Mouse (Mus musculus): ENCODE results near the gene Lsm12. TPM values are rescaled to one million over a fixed set of nuclear protein-coding genes. Genes with fewer than 3 reads are reported as not detected.

The Lsm12 gene
- polyA plus RNA-seq, 2 experiments, result 40.0 to 83.8 TPM

DNA sequence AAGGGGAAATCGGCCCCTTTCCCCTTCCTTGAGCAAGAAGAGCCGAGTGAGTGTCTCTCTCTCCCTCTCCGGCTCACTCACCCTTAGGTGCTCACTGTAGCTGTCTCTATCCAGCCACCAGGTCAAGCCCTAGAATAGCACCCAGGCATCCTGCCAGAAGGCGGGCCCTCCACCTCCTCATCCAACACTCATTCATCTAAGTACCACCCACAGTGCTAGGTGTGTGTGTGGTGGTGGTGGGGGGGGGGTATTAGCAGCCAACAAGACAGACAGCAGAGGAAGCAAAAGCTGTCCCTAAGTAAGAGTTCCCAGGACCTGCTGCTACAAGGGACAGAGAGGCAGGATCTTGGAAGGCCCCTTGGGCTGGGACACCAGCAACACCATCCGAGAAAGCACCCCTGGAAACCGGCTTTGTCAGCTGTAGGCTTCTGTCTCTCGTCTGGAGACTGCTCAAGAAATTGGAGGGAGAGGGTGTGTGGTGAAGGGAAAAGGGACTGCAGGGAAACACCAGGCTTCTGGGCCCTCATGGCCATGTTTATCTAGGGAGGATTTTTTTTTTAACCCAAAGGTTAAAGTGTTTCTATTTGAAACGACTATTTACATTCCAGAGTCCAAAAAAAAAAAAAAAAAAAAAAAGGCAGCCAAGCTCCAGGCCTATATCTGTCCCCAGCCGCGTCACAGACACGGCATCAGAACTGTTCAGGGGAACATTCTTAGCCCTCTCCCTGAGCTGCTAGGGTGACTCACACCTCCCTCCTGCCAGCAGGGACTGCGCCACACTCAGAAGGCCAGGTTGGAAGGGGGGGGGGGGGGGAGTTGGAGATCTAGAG lies 31.2 kb upstream of the Lsm12 start:
- TF ChIP-seq POLR2A (IDR thresholded peaks at IDR 0.05; ENCODE audit: borderline replicate concordance, extremely low read depth, insufficient read depth, insufficient read length), result no peak
- ATAC-seq (ENCODE audit: low FRiP score, low read depth) (0 out of 2 replicates have a peak, but pooled peaks have one; percentile 45), DNase-seq (ENCODE audit: low spot score) (no peak)
- Histone ChIP-seq H3K4me1 (ENCODE audit: control insufficient read depth, insufficient read depth, low read length) (peaks cover 67% of the 10 kb centered on the region), H3K9me3 (ENCODE audit: control insufficient read depth, low read length) (no peaks in the 10 kb centered on the region), H3K27ac (replicated peaks; ENCODE audit: low read depth, low read length) (0 out of 2 replicates have a peak overlapping the region, but pooled peaks have one; percentile 26), H3K9ac (ENCODE audit: low read depth, low read length, severe bottlenecking) (peak overlapping the region; percentile 21; the same call in 1 of the 2 replicates), H3K27me3 (ENCODE audit: control insufficient read depth, insufficient read depth, low read length) (no peaks in the 10 kb centered on the region), H3K4me3 (replicated peaks; ENCODE audit: low read length) (peak overlapping the region; percentile 41), H3K4me2 (replicated peaks; ENCODE audit: low read depth, low read length, severe bottlenecking) (peak overlapping the region; percentile 78), H3K36me3 (ENCODE audit: control insufficient read depth, insufficient read depth, low read length) (peaks cover 17% of the 10 kb centered on the region; the same call in 1 of the 2 replicates)
- 35% methylated on average over 12 of the region's 12 CpGs for WGBS

DNA sequence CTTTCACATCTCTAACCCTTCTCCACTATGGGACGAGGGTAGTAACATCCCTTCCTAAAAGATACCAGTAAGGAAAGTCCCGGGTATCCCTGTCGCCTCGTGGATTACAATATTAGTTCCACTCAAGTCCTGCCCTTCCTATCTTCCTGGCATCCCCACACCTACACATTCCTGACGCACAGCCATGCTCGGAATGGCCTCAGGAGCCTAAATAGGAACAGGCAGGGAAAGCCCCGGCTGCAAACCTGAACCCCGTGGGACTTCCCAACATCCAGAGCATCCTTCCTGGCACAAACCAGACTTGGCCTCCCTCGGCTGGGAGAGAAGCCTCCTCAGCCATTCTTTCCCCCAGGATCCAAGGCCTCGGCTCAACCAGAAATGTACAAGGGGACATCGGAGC lies 30.4 kb upstream of the Lsm12 start:
- ATAC-seq (ENCODE audit: low FRiP score, low read depth) (no peak), DNase-seq (ENCODE audit: low spot score) (no peak)
- Histone ChIP-seq H3K27me3 (ENCODE audit: control insufficient read depth, insufficient read depth, low read length) (no peaks in the 10 kb centered on the region), H3K27ac (replicated peaks; ENCODE audit: low read depth, low read length) (0 out of 2 replicates have a peak overlapping the region, but pooled peaks have one; percentile 26), H3K9me3 (ENCODE audit: control insufficient read depth, low read length) (no peaks in the 10 kb centered on the region), H3K4me3 (replicated peaks; ENCODE audit: low read length) (no peak overlapping the region), H3K36me3 (ENCODE audit: control insufficient read depth, insufficient read depth, low read length) (peaks cover 14% of the 10 kb centered on the region; the same call in 1 of the 2 replicates), H3K4me1 (ENCODE audit: control insufficient read depth, insufficient read depth, low read length) (peaks cover 71% of the 10 kb centered on the region), H3K4me2 (replicated peaks; ENCODE audit: low read depth, low read length, severe bottlenecking) (peak overlapping the region; percentile 15; the same call in 1 of the 2 replicates), H3K9ac (ENCODE audit: low read depth, low read length, severe bottlenecking) (peak overlapping the region; percentile 21)
- no peak for TF ChIP-seq POLR2A (IDR thresholded peaks at IDR 0.05; ENCODE audit: borderline replicate concordance, extremely low read depth, insufficient read depth, insufficient read length)
- 71% methylated on average over 11 of the region's 11 CpGs for WGBS

DNA sequence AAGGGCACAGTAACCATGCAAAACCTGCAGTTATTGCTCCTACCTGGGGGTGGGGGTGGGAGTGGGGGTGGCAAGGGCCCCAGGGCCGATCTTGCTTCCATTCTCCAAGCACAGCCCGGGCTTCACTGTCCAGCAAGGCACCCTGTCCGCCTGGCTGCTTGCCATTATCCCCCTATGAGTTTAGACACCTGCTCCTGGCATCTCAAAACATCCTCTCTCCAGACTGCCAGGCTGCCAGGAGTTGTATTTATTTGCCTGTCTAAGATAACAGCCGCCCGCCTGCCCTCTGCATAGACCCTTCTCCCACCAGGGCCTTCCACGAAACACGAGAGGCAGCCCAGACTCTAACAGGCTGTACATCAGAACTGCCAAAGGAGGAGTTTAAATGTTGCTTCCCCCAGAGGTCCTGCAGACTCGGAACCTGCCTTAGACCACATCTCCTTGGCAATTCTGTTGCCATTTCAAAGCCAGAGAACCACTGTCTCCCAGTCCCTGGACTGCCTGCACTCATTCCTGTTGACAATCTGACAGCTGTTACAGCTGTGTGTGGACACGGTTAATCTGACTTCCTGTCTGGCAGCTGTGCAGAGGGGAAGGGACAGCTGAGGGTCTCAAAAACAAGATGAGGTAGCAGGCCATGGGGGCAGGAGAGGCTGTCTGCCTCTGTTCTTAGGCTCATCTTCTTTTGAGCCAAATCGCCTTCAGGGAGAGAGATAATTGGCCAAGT lies 29.5 kb upstream of the Lsm12 start:
- Histone ChIP-seq H3K4me2 (replicated peaks; ENCODE audit: low read depth, low read length, severe bottlenecking) (no peak overlapping the region), H3K9ac (ENCODE audit: low read depth, low read length, severe bottlenecking) (no peak overlapping the region), H3K27me3 (ENCODE audit: control insufficient read depth, insufficient read depth, low read length) (no peaks in the 10 kb centered on the region), H3K4me1 (ENCODE audit: control insufficient read depth, insufficient read depth, low read length) (peaks cover 64% of the 10 kb centered on the region), H3K9me3 (ENCODE audit: control insufficient read depth, low read length) (no peaks in the 10 kb centered on the region), H3K27ac (replicated peaks; ENCODE audit: low read depth, low read length) (no peak overlapping the region; the same call in 1 of the 2 replicates), H3K4me3 (replicated peaks; ENCODE audit: low read length) (no peak overlapping the region), H3K36me3 (ENCODE audit: control insufficient read depth, insufficient read depth, low read length) (peaks cover 10% of the 10 kb centered on the region; the same call in 1 of the 2 replicates)
- 49% methylated on average over 10 of the region's 10 CpGs for WGBS
- no peak for TF ChIP-seq POLR2A (IDR thresholded peaks at IDR 0.05; ENCODE audit: borderline replicate concordance, extremely low read depth, insufficient read depth, insufficient read length)
- peak; percentile 50; the same call in 1 of the 2 replicates for ATAC-seq (ENCODE audit: low FRiP score, low read depth)
- peak; percentile 40 for DNase-seq (ENCODE audit: low spot score)

DNA sequence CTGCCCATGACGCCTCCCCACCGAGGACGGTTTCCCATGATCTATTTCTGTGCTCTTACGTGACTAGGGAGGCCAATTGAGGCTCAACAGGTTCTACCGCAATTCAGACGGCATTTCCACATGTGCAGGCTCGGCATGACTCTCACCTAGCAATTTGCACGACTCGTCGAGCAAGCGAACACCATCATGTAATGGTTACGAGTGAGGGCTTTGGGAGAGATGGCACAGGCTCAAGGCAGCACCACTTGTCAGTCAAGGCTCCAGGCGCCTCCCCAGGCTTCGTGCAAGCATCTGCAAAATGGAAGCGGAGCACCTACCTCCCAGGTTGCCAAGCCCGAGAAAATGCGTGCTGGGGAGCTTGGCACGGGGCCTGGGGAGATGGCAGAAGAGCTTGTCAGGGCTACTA lies 26.8 kb upstream of the Lsm12 start:
- DNase-seq (ENCODE audit: low spot score), result peak; percentile 47
- 54% methylated on average over 18 of the region's 18 CpGs for WGBS

DNA sequence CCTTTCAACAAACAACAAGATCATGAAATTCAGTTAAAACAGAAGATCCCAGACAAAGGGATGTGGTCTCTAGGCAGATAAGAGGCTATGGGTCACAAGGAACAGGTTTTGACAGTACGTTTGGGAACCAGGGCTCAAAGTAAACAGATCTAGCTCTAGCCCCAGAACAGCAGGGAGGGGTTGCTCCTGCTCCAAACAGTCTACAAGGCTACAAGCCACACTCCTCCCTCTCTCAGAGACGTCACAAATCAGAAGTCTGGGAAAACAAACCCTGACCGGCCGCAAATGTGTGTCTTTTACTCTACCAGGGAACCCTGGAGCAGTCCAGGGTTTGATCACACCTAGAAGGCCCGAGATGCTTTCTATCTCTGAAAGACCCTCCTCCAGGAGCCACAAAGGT lies 25.9 kb upstream of the Lsm12 start:
- Histone ChIP-seq H3K4me3 (replicated peaks; ENCODE audit: low read length) (no peak overlapping the region), H3K27me3 (ENCODE audit: control insufficient read depth, insufficient read depth, low read length) (no peaks in the 10 kb centered on the region), H3K4me1 (ENCODE audit: control insufficient read depth, insufficient read depth, low read length) (peaks cover 35% of the 10 kb centered on the region), H3K36me3 (ENCODE audit: control insufficient read depth, insufficient read depth, low read length) (peaks cover 20% of the 10 kb centered on the region), H3K4me2 (replicated peaks; ENCODE audit: low read depth, low read length, severe bottlenecking) (no peak overlapping the region), H3K27ac (replicated peaks; ENCODE audit: low read depth, low read length) (no peak overlapping the region), H3K9me3 (ENCODE audit: control insufficient read depth, low read length) (no peaks in the 10 kb centered on the region), H3K9ac (ENCODE audit: low read depth, low read length, severe bottlenecking) (no peak overlapping the region)
- WGBS, result 42% methylated on average over 5 of the region's 5 CpGs
- DNase-seq (ENCODE audit: low spot score) (no peak), ATAC-seq (ENCODE audit: low FRiP score, low read depth) (no peak)
- no peak for TF ChIP-seq POLR2A (IDR thresholded peaks at IDR 0.05; ENCODE audit: borderline replicate concordance, extremely low read depth, insufficient read depth, insufficient read length)

More for the DNA sequence above, 26.8 kb upstream of the Lsm12 start:
- TF ChIP-seq POLR2A (IDR thresholded peaks at IDR 0.05; ENCODE audit: borderline replicate concordance, extremely low read depth, insufficient read depth, insufficient read length), result no peak
- no peaks in the 10 kb centered on the region for H3K27me3 ChIP-seq (ENCODE audit: control insufficient read depth, insufficient read depth, low read length)
- no peak overlapping the region for H3K4me3 ChIP-seq (replicated peaks; ENCODE audit: low read length)
- H3K4me1 ChIP-seq (ENCODE audit: control insufficient read depth, insufficient read depth, low read length), result peaks cover 43% of the 10 kb centered on the region
- no peaks in the 10 kb centered on the region for H3K9me3 ChIP-seq (ENCODE audit: control insufficient read depth, low read length)
- no peak overlapping the region for H3K27ac ChIP-seq (replicated peaks; ENCODE audit: low read depth, low read length)
- H3K36me3 ChIP-seq (ENCODE audit: control insufficient read depth, insufficient read depth, low read length), result peaks cover 11% of the 10 kb centered on the region; the same call in 1 of the 2 replicates
- H3K9ac ChIP-seq (ENCODE audit: low read depth, low read length, severe bottlenecking), result no peak overlapping the region
- no peak overlapping the region for H3K4me2 ChIP-seq (replicated peaks; ENCODE audit: low read depth, low read length, severe bottlenecking)
- ATAC-seq (ENCODE audit: low FRiP score, low read depth), result no peak
